Mouse (Mus musculus): ENCODE data around the gene Btd. TPM values are rescaled to one million over a fixed set of nuclear protein-coding genes. Genes with fewer than 3 reads are reported as not detected.

Gene Btd
- polyA plus RNA-seq, 2 experiments, result 7.6 to 8.8 TPM

DNA sequence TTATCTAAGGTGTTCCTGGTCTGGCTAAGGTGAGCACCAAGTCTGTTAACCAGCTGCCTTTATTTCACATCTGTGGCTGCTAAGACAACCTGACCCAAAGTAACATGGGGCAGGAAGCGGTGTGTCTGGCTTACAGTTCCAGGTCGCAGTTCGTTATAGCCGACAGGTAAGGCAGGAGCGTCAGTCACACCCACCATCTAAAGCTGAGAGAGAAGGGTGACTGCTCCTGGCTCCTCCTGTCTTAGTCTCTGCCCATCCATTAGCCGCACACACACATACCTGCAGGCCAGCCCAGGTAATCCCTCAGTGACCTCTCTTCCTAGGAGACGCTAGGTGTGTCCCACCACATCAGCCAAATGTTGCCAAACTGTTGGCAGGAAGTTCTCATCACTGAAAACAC is 15.6 kb downstream of the Btd start:
- H3K27ac ChIP-seq, result no peak overlapping the region
- no peaks in the 10 kb centered on the region for H3K9me3 ChIP-seq (ENCODE audit: control insufficient read depth, low read length)
- ATAC-seq (ENCODE audit: insufficient read depth), result no peak
- H3K27me3 ChIP-seq (ENCODE audit: control insufficient read depth, insufficient read depth, low read length), result no peaks in the 10 kb centered on the region
- H3K4me1 ChIP-seq (replicated peaks; ENCODE audit: control insufficient read depth in 2 of 2, insufficient read depth in 2 of 2, low read length in 1 of 2), result peaks cover 3 to 18% of the 10 kb centered on the region in 2 experiments; a peak in 3 of 4 replicates
- no peak overlapping the region for H3K4me3 ChIP-seq (ENCODE audit: insufficient read depth in 1 of 2, low read depth in 2 of 2, low read length in 2 of 2)
- H3K9ac ChIP-seq (replicated peaks), result no peak overlapping the region
- TF ChIP-seq CTCF (IDR thresholded peaks at IDR 0.05; ENCODE audit: low read depth) (no peak), EP300 (IDR thresholded peaks at IDR 0.05; ENCODE audit: low read depth) (no peak)
- whole genome bisulfite sequencing (ENCODE audit: insufficient replicate concordance), result 69% methylated on average over 7 of the region's 7 CpGs
- no peak overlapping the region for H3K4me2 ChIP-seq (ENCODE audit: low read depth)
- DNase-seq (ENCODE audit: low read depth in 3 of 3, low spot score in 3 of 3), result no peak
- H3K36me3 ChIP-seq (replicated peaks; ENCODE audit: control insufficient read depth, insufficient read depth, low read depth), result no peaks in the 10 kb centered on the region

GRCm38 (mm10) chr14:31656857-31657645 is 16.2 kb downstream of the Btd start:
- DNase-seq (ENCODE audit: low read depth in 3 of 3, low spot score in 3 of 3) (no peak), ATAC-seq (ENCODE audit: insufficient read depth) (no peak)
- no peaks in the 10 kb centered on the region for H3K27me3 ChIP-seq (ENCODE audit: control insufficient read depth, insufficient read depth, low read length)
- H3K9ac ChIP-seq (replicated peaks), result no peak overlapping the region
- peaks cover 3 to 19% of the 10 kb centered on the region in 2 experiments; a peak in 3 of 4 replicates for H3K4me1 ChIP-seq (replicated peaks; ENCODE audit: control insufficient read depth in 2 of 2, insufficient read depth in 2 of 2, low read length in 1 of 2)
- no peak for TF ChIP-seq EP300 (IDR thresholded peaks at IDR 0.05; ENCODE audit: low read depth)
- peak; percentile 86 for TF ChIP-seq CTCF (IDR thresholded peaks at IDR 0.05; ENCODE audit: low read depth)
- no peak overlapping the region for H3K27ac ChIP-seq
- 29% methylated on average over 5 of the region's 5 CpGs for WGBS (ENCODE audit: insufficient replicate concordance)
- no peak overlapping the region for H3K4me3 ChIP-seq (ENCODE audit: insufficient read depth in 1 of 2, low read depth in 2 of 2, low read length in 2 of 2)
- H3K9me3 ChIP-seq (ENCODE audit: control insufficient read depth, low read length), result no peaks in the 10 kb centered on the region
- no peak overlapping the region for H3K4me2 ChIP-seq (ENCODE audit: low read depth)
- H3K36me3 ChIP-seq (replicated peaks; ENCODE audit: control insufficient read depth, insufficient read depth, low read depth), result no peaks in the 10 kb centered on the region

- no peak overlapping the region for H3K9ac ChIP-seq (replicated peaks)
- H3K27me3 ChIP-seq (ENCODE audit: control insufficient read depth, insufficient read depth, low read length), result no peaks in the 10 kb centered on the region
- no peak overlapping the region for H3K4me3 ChIP-seq (ENCODE audit: insufficient read depth in 1 of 2, low read depth in 2 of 2, low read length in 2 of 2)
- no peak for DNase-seq (ENCODE audit: low read depth in 3 of 3, low spot score in 3 of 3)
- peaks cover 3 to 21% of the 10 kb centered on the region in 2 experiments for H3K4me1 ChIP-seq (replicated peaks; ENCODE audit: control insufficient read depth in 2 of 2, insufficient read depth in 2 of 2, low read length in 1 of 2)
- TF ChIP-seq CTCF (IDR thresholded peaks at IDR 0.05; ENCODE audit: low read depth) (no peak), EP300 (IDR thresholded peaks at IDR 0.05; ENCODE audit: low read depth) (no peak)
- no peak overlapping the region for H3K4me2 ChIP-seq (ENCODE audit: low read depth)
- H3K9me3 ChIP-seq (ENCODE audit: control insufficient read depth, low read length), result no peaks in the 10 kb centered on the region
- H3K36me3 ChIP-seq (replicated peaks; ENCODE audit: control insufficient read depth, insufficient read depth, low read depth), result no peaks in the 10 kb centered on the region
- no peak for ATAC-seq (ENCODE audit: insufficient read depth)
- WGBS (ENCODE audit: insufficient replicate concordance), result 81% methylated on average over 8 of the region's 8 CpGs
- no peak overlapping the region for H3K27ac ChIP-seq
These were observed 17.4 kb downstream of the Btd start for GRCm38 (mm10) chr14:31658126-31658680.

DNA sequence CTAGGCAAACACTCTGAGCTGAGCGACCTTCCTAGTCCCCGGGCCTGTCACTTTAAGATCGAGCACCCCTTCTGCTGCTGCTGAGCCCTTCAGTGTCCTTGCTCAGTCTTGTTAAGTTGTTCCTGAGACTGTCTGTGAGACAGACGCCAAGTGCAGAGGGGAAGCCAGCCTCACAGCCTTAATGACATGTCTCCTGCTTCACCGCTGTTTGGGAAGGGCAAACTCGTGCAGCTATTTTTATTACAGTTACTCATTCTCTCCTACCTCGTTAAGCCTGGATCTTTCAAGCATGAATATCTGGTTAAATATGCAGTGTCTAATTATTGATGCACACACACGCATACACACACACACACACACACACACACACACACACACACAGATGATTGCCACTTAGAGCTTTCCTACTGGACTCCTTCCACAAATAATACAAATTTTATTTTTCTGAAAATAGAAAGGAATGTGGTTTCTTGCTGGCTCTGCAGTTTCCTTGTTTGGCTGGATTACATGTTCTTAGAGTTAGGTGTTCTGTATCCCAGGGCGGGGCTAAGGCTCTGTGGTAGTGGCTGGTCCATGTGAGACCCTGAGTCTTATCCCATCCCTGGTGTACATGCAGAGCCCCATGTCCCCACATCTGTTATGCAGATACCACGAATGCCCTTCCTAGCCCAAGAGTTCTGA is 18.8 kb downstream of the Btd start:
- no peak for DNase-seq (ENCODE audit: low read depth in 3 of 3, low spot score in 3 of 3)
- H3K4me2 ChIP-seq (ENCODE audit: low read depth), result no peak overlapping the region
- no peaks in the 10 kb centered on the region for H3K36me3 ChIP-seq (replicated peaks; ENCODE audit: control insufficient read depth, insufficient read depth, low read depth)
- H3K9me3 ChIP-seq (ENCODE audit: control insufficient read depth, low read length), result no peaks in the 10 kb centered on the region
- no peak overlapping the region for H3K9ac ChIP-seq (replicated peaks)
- no peak overlapping the region for H3K4me3 ChIP-seq (ENCODE audit: insufficient read depth in 1 of 2, low read depth in 2 of 2, low read length in 2 of 2)
- ATAC-seq (ENCODE audit: insufficient read depth), result no peak
- H3K4me1 ChIP-seq (replicated peaks; ENCODE audit: control insufficient read depth in 2 of 2, insufficient read depth in 2 of 2, low read length in 1 of 2), result peaks cover 0 to 27% of the 10 kb centered on the region in 2 experiments
- no peaks in the 10 kb centered on the region for H3K27me3 ChIP-seq (ENCODE audit: control insufficient read depth, insufficient read depth, low read length)
- WGBS (ENCODE audit: insufficient replicate concordance), result 55% methylated on average over 10 of the region's 10 CpGs
- no peak overlapping the region for H3K27ac ChIP-seq
- TF ChIP-seq CTCF (IDR thresholded peaks at IDR 0.05; ENCODE audit: low read depth), result no peak
- no peak for TF ChIP-seq EP300 (IDR thresholded peaks at IDR 0.05; ENCODE audit: low read depth)
